Mouse (Mus musculus) kidney, adult 2 months (tissue): ENCODE results near the gene Hectd1.

Source experiments
- CTCF ChIP-seq: fragments of 200-500 bp; conservative IDR thresholded peaks from 2 replicates; pipeline ENCODE4 v1.5.1; 2011; ENCODE audit warnings: low read depth, mild to moderate bottlenecking, control low read depth, low read length, moderate library complexity, mixed read lengths; ENCODE audit not compliant: insufficient read depth, insufficient read length
- POLR2A ChIP-seq: fragments of 200-500 bp; IDR thresholded peaks from one replicate; pipeline ENCODE4 v1.6.1; 2011; ENCODE audit warnings: low read depth, low read length, control low read depth

- TF ChIP-seq CTCF (no peak), POLR2A (no peak)
Measured at GRCm38 (mm10) chr12:51736381-51736780, 93.0 kb downstream of the Hectd1 start.
